Mouse (Mus musculus): Measurements from ENCODE around the gene Tenm4.

DNA sequence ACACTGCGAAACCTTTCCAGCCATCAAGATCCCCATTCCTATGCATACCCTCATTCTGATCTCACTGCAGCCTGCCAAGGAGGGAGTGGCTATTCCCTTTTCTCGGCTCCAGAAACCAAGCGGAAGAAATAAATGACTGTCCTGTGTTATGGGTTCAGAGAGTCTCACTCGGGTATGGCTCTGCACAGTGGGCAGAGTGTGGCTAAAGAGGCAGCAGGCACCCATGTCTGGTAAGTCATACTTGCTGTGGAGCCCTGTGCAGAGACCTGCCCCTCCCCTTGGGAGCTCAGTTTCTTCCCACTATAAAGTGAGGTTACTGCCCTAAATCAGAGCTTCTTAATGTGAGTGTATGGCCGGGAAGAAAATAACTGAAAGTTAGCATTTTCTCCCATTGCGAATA lies 171.9 kb downstream of the Tenm4 start:
- TF ChIP-seq CTCF (IDR thresholded peaks at IDR 0.05; ENCODE audit: low read depth): no peak
- no peak for TF ChIP-seq EP300 (IDR thresholded peaks at IDR 0.05; ENCODE audit: low read depth)

All from liver, postnatal 0 days (tissue).